Mouse (Mus musculus) kidney, postnatal 0 days (tissue): ENCODE data around the gene Limch1. TPM values are rescaled to one million over a fixed set of nuclear protein-coding genes. Genes with fewer than 3 reads are reported as not detected.

Experiments
- ATAC-seq: fragments of 200-750 bp; cut with Nextera tagmentation; replicated peaks from 2 replicates; pipeline ENCODE4 v1.8.0; 2017; ENCODE audit warnings: low read depth, moderate number of reproducible peaks, moderate TSS enrichment, moderate library complexity; ENCODE audit not compliant: low FRiP score
- DNase-seq: peaks from one replicate; pipeline ENCODE4 v3.0.0-alpha.2; 2016; ENCODE audit warnings: low spot score
- H3K27ac ChIP-seq: fragments of 300-500 bp; sonication (generic); 2 replicates; pipeline ENCODE4 v1.5.1; 2014; ENCODE audit warnings: mild to moderate bottlenecking
- H3K27me3 ChIP-seq: fragments of 300-500 bp; sonication (generic); 2 replicates; pipeline ENCODE4 v1.6.1; 2014; ENCODE audit warnings: low read length, mixed read lengths; ENCODE audit not compliant: insufficient read depth
- H3K36me3 ChIP-seq: fragments of 300-500 bp; sonication (generic); 2 replicates; pipeline ENCODE4 v1.6.1; 2014; ENCODE audit warnings: low read length, mixed read lengths; ENCODE audit not compliant: insufficient read depth
- H3K4me1 ChIP-seq: fragments of 300-500 bp; sonication (generic); replicated peaks from 2 replicates; pipeline ENCODE4 v1.6.1; 2014; ENCODE audit warnings: antibody characterized with exemption, low read length, mixed read lengths; ENCODE audit not compliant: insufficient read depth
- H3K4me2 ChIP-seq: fragments of 300-500 bp; sonication (generic); 2 replicates; pipeline ENCODE4 v1.6.1; 2014; ENCODE audit warnings: mild to moderate bottlenecking, low read length, moderate library complexity, mixed read lengths
- H3K4me3 ChIP-seq: fragments of 300-500 bp; sonication (generic); replicated peaks from 2 replicates; pipeline ENCODE4 v1.5.1; 2014; ENCODE audit warnings: low read depth, low read length
- H3K9ac ChIP-seq: fragments of 300-500 bp; sonication (generic); 2 replicates; pipeline ENCODE4 v1.6.1; 2014; ENCODE audit warnings: low read depth, low read length
- H3K9me3 ChIP-seq: fragments of 300-500 bp; sonication (generic); replicated peaks from 2 replicates; pipeline ENCODE4 v1.6.1; 2016; ENCODE audit warnings: low read length, inconsistent platforms, mixed read lengths
- CTCF ChIP-seq: IDR thresholded peaks from 2 replicates; pipeline ENCODE4 v1.5.1; 2016; ENCODE audit warnings: antibody characterized with exemption, low read depth, mild to moderate bottlenecking, moderate library complexity
- WGBS: fragments of 180-500 bp; shearing (Covaris S2); extraction: QIAGEN DNeasy Blood & Tissue Kit; methylation state at CpG from one replicate; pipeline ENCODE4 v1.1.7; 2014; 5-methylcytosine and 5-hydroxymethylcytosine counted together
- polyA plus RNA-seq: library from polyadenylated mRNA; unstranded; fragments of >200 nt; fragmentation: Nextera tagmentation; extraction: Ambion mirVana; gene quantifications from 2 replicates; pipeline ENCODE4 v1.2.1, GENCODE M21; 2015

Limch1 gene
- polyA plus RNA-seq: 32.8 and 34.1 TPM in 2 replicates

DNA sequence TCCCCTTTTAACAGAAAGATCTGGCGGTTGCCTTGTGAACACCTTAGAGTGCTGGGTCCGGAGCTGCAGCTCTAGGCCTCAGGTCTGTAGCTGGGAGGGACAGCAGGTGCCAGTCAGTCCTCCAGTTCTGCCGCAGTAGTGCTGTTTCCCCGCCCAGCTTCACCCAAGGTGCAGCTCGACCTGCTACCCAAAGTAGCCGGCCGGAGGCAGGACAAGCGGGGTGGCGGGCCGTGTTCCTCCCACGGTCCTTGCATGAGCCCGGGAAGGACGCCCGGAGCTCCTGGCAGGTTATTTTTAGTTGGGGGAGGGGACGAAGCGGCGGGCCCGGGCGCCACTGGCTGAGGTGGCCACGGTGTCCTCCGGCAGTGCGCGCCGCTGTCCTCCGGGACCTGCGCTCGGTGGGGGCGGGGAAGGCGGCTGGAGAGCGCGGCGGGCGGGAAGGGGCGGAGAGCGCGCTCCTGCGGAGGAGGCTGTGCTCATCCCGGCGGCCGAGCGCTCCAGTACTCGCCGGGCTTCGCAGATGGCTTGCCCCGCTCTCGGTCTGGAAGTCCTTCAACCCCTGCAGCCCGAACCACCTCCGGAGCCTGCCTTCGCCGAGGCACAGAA lies at the start of gene Limch1:
Limch1 (plus strand) TSS at position 438 of the 606 bp plus-strand sequence.
- peak within 1 kb of the TSS; percentile 54 for H3K27ac ChIP-seq
- peak within 1 kb of the TSS; percentile 55 for H3K4me3 ChIP-seq
- H3K36me3 ChIP-seq: no peaks in the 10 kb centered on the region
- ATAC-seq (peak; percentile 72), DNase-seq (peak; percentile 78)
- H3K9me3 ChIP-seq: no peaks in the 10 kb centered on the region
- H3K4me2 ChIP-seq: peak within 1 kb of the TSS; percentile 77
- 3% methylated on average over 42 of the region's 50 CpGs for WGBS
- peak within 1 kb of the TSS; percentile 57 for H3K9ac ChIP-seq
- H3K4me1 ChIP-seq: peaks cover 14% of the 10 kb centered on the region; the same call in 1 of the 2 replicates
- no peak for TF ChIP-seq CTCF
- H3K27me3 ChIP-seq: no peaks in the 10 kb centered on the region

- no peak overlapping the region for H3K4me3 ChIP-seq
- no peak overlapping the region for H3K4me2 ChIP-seq
- H3K9ac ChIP-seq: no peak overlapping the region
- H3K4me1 ChIP-seq: no peaks in the 10 kb centered on the region
- no peaks in the 10 kb centered on the region; the same call in 1 of the 2 replicates for H3K27me3 ChIP-seq
- no peaks in the 10 kb centered on the region for H3K36me3 ChIP-seq
- DNase-seq: peak; percentile 87
- H3K27ac ChIP-seq: no peak overlapping the region
- H3K9me3 ChIP-seq: no peaks in the 10 kb centered on the region
- no peak for ATAC-seq
- peak; percentile 91 for TF ChIP-seq CTCF
Measured at GRCm38 (mm10) chr5:66697119-66697518, 48.5 kb upstream of the Limch1 start.

DNA sequence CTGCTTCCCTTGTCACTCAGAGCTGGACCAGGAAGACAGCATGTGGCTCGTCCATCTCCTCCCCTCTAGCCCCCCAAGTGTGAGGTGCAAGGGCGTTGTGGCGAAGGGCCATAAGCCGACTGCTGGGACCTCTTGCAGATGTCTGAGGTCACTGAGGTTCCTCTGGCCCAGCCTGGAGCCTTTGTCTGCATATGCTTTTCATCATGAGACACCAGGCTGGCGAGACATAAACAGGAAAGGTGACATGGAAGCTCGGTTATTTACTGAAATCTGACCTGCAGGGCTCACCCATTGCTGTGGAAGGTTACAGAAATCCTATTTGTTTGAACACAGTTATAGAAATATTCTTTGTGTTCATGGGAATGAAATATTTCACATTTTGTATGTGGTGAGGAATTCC lies 45.7 kb upstream of the Limch1 start:
- no peak for DNase-seq
- H3K4me3 ChIP-seq: no peak overlapping the region
- no peaks in the 10 kb centered on the region for H3K36me3 ChIP-seq
- no peak overlapping the region for H3K9ac ChIP-seq
- TF ChIP-seq CTCF: no peak
- H3K4me2 ChIP-seq: no peak overlapping the region
- no peak overlapping the region for H3K27ac ChIP-seq
- H3K9me3 ChIP-seq: no peaks in the 10 kb centered on the region
- ATAC-seq: no peak
- H3K27me3 ChIP-seq: no peaks in the 10 kb centered on the region; the same call in 1 of the 2 replicates
- WGBS: 52% methylated on average over 6 of the region's 6 CpGs
- no peaks in the 10 kb centered on the region for H3K4me1 ChIP-seq

DNA sequence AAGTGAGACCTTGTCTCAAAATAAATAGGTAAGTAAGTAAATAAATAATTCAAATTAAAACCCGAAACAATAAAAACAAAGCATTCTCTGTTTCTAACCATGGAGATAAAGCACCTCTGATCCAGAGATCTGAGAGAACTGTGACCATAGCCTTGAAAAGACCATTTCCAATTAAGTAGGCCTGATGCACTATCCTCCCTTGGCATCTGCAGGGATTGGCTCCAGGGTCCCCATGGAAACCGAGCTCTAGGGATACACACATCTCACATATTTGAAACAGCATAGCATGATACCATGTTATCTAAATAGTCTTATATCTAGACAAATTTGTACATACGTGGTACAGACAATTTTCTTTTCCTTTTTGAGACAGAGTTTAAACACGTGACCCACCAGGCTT lies 43.7 kb upstream of the Limch1 start:
- Histone ChIP-seq H3K4me1 (no peaks in the 10 kb centered on the region), H3K4me2 (no peak overlapping the region), H3K4me3 (no peak overlapping the region), H3K9me3 (no peaks in the 10 kb centered on the region), H3K27ac (no peak overlapping the region), H3K36me3 (no peaks in the 10 kb centered on the region), H3K27me3 (no peaks in the 10 kb centered on the region), H3K9ac (no peak overlapping the region)
- WGBS: 91% methylated on average over 4 of the region's 4 CpGs
- no peak for TF ChIP-seq CTCF
- no peak for DNase-seq
- no peak for ATAC-seq

DNA sequence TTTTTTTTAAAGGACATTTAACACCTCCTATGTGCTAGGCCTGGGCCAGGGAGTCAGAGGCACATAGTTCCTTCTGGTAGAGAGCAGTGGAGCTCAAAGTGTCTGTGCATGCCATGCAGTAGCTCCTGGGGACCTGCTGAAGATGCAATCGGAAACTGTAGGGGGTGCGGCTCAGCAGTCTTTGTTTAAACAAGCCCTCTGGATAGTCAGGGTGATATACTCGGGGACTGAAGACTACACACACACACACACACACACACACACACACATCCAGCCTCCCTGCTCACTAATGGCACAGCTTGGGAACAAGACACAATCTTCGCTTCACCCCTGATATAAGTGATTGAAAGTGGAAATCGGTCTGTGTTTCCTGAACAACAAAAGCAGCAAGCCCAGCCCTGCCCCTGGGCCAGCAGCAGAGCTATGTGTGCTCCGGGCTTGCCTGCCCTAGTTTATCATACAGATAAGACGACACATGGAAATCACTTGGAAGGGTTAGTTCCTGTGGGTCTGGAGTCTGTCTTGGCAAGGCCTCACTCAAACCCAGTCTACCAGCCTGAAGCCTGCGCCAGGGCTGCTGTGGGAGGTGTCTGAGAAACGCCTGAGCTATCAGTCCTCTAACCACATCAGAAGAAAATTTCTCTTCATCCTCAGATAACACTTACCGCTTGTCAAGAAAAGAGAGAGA lies 42.2 kb upstream of the Limch1 start:
- peak; percentile 12; the same call in 1 of the 2 replicates for TF ChIP-seq CTCF
- DNase-seq (peak; percentile 37), ATAC-seq (no peak)
- Histone ChIP-seq H3K4me1 (no peaks in the 10 kb centered on the region), H3K4me2 (no peak overlapping the region), H3K27me3 (no peaks in the 10 kb centered on the region), H3K4me3 (no peak overlapping the region), H3K27ac (no peak overlapping the region), H3K9ac (no peak overlapping the region), H3K36me3 (no peaks in the 10 kb centered on the region), H3K9me3 (no peaks in the 10 kb centered on the region)
- 44% methylated on average over 10 of the region's 10 CpGs for WGBS

DNA sequence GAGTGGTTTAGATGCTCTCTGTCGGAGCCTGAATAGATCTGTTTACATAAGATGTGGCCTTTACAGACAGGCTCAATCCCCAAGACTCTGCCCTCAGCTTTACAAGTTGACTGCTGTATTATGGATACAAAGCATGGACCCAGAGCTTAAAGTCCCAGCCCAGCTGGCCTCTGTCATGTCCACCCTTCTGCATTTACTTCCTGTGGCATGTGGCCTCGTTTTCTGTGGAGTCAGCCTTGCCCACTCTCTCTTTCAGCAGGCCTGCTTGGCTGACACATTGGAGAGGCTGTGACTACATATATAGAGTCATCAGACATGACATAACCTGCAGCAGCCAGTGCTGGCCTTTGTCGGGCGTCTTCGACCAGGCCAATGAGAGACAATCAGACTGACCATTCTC lies 37.8 kb upstream of the Limch1 start:
- Histone ChIP-seq H3K9ac (no peak overlapping the region), H3K4me2 (no peak overlapping the region), H3K27ac (no peak overlapping the region), H3K4me3 (no peak overlapping the region), H3K4me1 (no peaks in the 10 kb centered on the region), H3K9me3 (no peaks in the 10 kb centered on the region), H3K27me3 (no peaks in the 10 kb centered on the region), H3K36me3 (no peaks in the 10 kb centered on the region)
- 83% methylated on average over 5 of the region's 5 CpGs for WGBS
- DNase-seq (no peak), ATAC-seq (no peak)
- TF ChIP-seq CTCF: no peak
